Mouse (Mus musculus): Measurements from ENCODE around the gene Selenop.

GRCm38 (mm10) chr15:3259025-3259424, 9.3 kb upstream of the Selenop start:
- TF ChIP-seq CTCF (IDR thresholded peaks at IDR 0.05; ENCODE audit: borderline replicate concordance, insufficient read depth, low read depth, low read length), result no peak
- no peak for TF ChIP-seq POLR2A (IDR thresholded peaks at IDR 0.05; ENCODE audit: borderline replicate concordance, insufficient read depth, low read length)
